Mouse (Mus musculus): ENCODE measurements at regions not wholly inside any gene's neighbourhood (a gene's known extent, or its start where the extent isn't known, plus 50 kb on each side); places are given as distances from the start of the nearest gene placed in this dataset.
"Not testable (repeated sequence)": the region's sequence is repeated elsewhere in the genome, so short reads cannot be mapped to it uniquely, and the experiment has no call there.

DNA sequence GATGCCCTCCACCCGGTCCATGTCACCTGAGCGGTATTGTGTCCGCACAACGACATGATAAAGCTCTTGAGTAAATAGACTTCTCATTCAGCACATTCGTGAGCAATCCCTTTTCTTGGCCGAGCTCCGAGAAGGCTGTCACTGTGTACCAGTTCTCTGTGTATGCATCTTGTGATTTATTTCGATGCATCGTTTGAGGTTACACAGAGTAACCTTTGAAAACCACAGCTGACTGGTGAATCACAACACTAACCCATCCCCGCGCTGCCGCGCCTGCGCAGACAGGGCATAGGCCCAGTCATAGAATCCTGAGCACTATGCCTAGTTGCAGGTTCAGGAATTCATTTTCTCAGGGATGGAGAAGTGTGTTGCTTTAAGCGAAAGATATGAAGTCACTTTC is 201.4 kb downstream of the Med10 start:
- no peak for DNase-seq (ENCODE audit: low read depth, low spot score)

DNA sequence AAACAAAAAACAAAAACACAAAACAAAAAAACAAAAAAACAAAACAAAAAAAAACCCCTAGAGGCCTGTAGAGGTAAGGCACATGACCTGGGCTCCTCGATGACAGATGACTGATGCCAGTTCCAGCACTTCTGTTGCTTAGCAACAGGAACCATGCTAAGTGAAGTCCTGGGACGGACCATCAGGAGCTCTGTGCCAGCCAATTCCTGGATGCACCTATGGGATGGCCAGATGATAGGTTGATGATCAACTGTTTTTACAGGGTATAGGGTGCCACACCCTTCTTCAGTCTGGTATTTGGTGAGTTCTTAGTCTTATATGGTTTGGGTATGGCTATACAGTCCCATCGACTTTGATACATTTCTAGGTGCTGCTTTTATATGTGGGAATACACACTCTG is 209.9 kb downstream of the Med10 start:
- DNase-seq (ENCODE audit: low read depth, low spot score), result no peak

DNA sequence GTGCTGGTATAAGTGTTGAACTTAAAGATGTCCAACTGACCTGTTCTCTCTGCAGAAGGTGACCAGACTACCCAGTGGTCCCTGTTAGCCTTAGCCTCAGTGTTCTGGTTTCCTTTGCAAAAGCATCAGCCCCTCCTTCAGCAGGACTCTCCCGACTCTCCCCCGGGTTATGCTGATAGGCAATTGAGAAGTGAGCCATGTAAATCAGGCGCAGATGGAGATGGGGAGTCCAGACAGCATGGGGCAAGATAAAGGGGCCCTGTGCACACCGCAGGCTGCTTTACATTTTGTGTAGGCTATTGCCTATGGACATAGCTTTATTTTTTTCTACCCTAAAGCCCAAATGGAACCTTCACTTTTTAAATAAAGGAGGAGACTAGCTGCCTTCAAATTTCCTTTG is 213.0 kb downstream of the Med10 start:
- DNase-seq (ENCODE audit: low read depth, low spot score), result no peak

DNA sequence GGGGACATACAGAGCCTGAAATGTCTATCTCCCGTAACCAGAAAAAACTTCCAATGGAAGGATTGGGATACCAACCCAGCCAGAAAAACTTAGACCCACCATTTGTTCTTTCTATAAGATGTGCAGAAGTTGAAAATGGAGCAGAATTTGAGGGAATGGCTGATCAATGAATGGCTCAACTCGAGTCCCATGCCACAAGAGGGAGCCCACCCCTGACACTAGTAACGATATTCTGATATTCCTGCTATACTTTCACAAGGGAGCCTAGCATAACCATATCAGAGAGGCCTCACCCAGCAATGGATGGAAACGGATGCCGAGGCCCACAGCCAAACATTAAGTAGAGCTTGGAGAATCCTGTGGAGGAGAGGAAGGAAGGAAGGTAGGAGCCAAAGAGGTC is 215.3 kb downstream of the Med10 start:
- no peak for DNase-seq (ENCODE audit: low read depth, low spot score)

- DNase-seq (ENCODE audit: low read depth, low spot score), result no peak
Observed at GRCm38 (mm10) chr13:70019999-70020838, 218.0 kb downstream of the Med10 start.

GRCm38 (mm10) chr13:70033249-70033648 is 231.1 kb downstream of the Med10 start:
- no peak for DNase-seq (ENCODE audit: low read depth, low spot score)

DNA sequence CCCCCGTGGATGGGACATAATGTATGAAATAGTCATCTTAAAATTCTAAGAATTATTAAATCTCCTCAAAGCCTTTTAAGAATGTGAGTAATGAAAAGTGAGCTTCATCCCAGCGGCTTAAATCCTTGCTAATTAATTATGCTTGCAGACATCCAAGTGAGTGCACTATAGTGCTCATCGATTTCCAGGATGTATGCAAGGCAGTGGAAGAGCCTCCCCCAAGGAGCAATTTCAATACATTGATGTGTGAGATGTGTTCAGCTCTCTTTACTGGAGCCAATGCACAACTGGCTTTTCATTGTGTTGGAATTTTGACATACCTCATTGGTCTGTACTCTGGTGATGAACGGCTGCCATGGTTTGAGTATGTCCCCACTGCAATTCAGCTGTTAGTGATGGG is 231.6 kb downstream of the Med10 start:
- no peak for DNase-seq (ENCODE audit: low read depth, low spot score)

- DNase-seq (ENCODE audit: low read depth, low spot score), result no peak
Observed at GRCm38 (mm10) chr13:70037985-70038667, 235.9 kb downstream of the Med10 start.

GRCm38 (mm10) chr13:70057920-70058319 is 255.7 kb downstream of the Med10 start:
- no peak for DNase-seq (ENCODE audit: low read depth, low spot score)

- no peak for DNase-seq (ENCODE audit: low read depth, low spot score)
Observed at GRCm38 (mm10) chr13:70061363-70061945, 259.3 kb downstream of the Med10 start.

- no peak for DNase-seq (ENCODE audit: low read depth, low spot score)
Observed at GRCm38 (mm10) chr13:70073655-70074054, 271.5 kb downstream of the Med10 start.

GRCm38 (mm10) chr13:70075353-70075752 is 273.2 kb downstream of the Med10 start:
- DNase-seq (ENCODE audit: low read depth, low spot score), result no peak

DNA sequence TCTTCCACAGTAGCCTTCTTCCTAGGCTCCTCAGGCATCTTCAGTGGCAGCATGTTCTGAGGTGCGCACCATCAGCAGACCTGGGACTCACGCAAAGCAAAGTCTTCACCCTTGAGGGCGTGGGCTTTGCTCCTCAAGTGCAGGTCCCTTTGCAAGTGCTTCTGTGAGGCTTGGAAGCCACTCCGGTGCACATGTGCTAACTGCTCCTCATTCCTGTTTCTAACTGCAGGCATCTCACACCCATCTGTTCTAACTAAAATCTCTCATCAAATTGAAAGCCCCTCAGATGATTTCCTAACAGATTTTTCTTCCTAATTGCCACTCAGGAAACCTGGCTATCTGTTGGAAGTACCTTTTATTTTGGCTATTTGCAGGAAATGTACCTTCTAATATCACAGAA is 278.9 kb downstream of the Med10 start:
- DNase-seq (ENCODE audit: low read depth, low spot score), result no peak

DNA sequence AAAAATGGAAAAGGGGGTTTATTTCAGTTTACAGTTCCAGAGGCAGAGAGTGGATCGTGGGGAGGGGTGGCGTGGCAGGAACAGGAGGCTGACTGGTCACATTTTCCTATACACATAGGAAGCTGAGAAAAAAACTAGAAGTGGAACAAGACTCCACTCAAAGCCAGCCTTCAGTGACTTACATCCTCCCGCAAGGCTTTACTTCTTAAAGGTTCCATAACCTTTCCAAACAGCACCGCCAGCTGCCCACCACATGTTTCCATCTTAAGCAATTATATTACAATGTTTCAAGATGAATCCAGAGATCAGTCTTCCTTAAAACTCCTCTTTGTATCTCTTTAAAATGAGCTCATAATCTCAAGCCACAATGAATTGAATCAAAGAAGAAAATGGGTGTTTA is 290.7 kb downstream of the Med10 start:
- no peak for DNase-seq (ENCODE audit: low read depth, low spot score)

- DNase-seq (ENCODE audit: low read depth, low spot score), result no peak
Observed at GRCm38 (mm10) chr13:70093970-70094369, 291.8 kb downstream of the Med10 start.

- no peak for DNase-seq (ENCODE audit: low read depth, low spot score)
Observed at GRCm38 (mm10) chr13:70096430-70097301, 294.5 kb downstream of the Med10 start.

GRCm38 (mm10) chr13:70100091-70100490 is 297.9 kb downstream of the Med10 start:
- DNase-seq (ENCODE audit: low read depth, low spot score), result not testable (repeated sequence)

DNA sequence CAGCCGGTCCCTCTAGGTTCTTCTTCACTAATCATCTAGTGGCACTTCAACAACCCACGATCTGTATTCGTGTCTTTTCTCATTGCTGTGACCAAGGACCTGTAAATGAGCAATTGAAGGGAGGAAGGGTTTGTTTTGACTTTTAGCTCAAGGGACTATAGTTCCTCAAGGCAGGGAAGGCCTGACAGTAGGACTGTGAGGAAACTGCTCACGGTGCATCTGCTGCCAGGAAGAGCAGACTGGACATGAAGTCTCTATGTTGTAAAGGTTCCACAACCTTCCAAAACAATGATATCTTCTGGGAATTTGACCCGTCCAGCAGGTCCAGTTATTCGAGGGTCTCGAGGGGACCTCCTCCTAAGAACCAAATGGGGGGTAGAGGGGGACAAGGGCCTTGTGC is 300.8 kb downstream of the Med10 start:
- no peak for DNase-seq (ENCODE audit: low read depth, low spot score)

GRCm38 (mm10) chr13:70103491-70103890 is 301.3 kb downstream of the Med10 start:
- not testable (repeated sequence) for DNase-seq (ENCODE audit: low read depth, low spot score)

DNA sequence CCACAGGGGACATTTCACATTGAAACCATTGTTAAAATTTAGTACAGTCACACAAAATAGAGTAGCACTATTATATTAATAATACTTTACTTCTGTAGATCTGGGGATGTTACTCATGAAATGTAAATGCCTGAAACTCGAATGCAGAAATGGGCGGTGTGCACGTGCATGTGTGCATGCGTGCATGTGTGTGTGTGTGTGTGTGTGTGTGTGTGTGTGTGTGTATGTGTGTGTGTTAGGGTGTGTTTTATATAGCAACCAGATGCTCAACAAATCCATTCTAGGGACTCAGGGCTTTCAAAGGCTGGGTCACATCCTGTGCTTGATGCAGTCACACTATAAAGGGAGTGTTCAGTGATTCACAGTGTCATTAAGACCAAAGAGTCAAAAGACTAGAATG is 301.7 kb downstream of the Med10 start:
- DNase-seq (ENCODE audit: low read depth, low spot score), result no peak

GRCm38 (mm10) chr13:70115576-70115975 is 313.4 kb downstream of the Med10 start:
- DNase-seq (ENCODE audit: low read depth, low spot score), result no peak
